Mouse (Mus musculus): ENCODE data around the gene Chst5.

The Chst5 gene

DNA sequence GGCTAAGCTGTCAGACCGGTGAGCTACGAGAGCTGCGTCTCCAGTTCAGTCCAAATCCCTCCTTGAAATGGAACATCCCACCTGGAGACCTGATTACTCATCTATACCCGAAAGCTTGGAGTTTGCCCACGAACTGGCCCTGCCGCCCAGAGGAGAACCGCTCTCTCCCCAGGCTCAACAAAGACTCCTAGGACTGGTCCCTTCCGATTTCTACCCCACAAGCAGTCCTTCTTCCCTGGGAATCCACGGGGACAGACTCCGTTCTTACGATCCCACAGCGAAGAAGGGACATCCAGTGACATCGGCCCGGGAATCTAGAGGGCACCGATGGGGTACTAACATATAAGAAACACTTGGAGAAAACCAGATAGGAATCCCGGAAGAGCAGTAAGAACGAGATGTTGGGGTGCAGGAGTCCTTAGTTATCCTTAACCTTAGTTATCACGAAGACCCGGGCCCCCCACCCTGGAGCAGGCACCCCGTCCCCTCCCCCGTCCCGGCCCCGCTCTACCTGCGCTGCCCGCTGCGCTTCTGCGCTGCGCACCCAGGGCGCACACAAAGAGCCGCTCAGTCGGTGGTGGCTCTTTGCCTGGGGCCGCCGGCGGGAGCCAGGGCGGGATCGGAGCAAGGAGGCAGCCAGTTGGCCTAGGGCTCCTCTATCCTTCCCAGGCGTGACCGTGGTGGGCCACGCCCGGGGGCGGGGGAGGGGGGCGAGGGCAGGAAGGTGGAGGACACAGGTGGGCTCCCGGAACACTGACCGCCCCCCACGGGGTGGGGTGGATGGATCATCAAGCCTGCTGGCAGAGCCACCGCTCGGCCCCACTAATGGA lies at the start of gene Chst5:
Gene Chst5, minus strand, starts transcription at position 827 of the 830 bp plus-strand sequence.
- 7% methylated on average over 47 of the region's 47 CpGs for WGBS

- 96% methylated on average over 2 of the region's 2 CpGs for WGBS
Observed at GRCm38 (mm10) chr8:111957231-111957630, 47.0 kb upstream of the Chst5 start.

- 71% methylated on average over 5 of the region's 5 CpGs for WGBS
Observed at GRCm38 (mm10) chr8:111955879-111956278, 45.6 kb upstream of the Chst5 start.

DNA sequence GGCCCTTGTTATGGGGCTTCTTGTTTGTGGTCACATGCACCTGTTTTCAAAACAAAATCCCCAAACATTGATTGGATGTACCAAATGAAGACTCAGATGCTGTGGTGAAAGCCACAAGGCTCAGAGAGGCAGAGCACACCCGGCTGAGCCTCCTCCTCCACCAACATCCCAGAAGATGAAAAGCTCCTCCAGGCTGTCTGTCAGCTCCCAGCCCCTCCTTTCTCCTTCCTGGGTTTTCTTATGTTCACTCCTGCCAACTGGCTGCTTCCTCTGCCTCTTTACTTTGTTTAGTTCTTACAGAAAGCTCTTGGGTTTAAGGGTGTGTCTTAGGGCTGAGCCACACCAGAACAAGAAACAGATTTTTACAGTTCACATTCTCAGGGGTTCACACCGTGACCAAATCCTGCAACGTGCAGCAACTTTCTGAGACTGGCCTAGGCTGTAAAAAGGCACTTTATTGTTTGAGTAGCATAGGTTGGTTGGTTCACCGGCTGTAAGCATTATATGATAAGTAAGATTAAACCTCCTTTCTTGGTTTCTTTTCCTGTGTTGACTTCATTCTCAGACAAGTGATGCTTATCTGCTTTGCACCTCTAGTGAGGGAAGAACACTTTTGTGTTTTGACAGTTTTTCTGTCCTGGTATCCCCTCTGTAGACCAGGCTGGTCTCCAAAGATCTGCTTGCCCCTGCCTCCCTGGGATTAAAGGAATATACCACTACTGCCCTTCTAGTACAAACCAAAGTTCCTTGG lies 44.8 kb upstream of the Chst5 start:
- 82% methylated on average over 4 of the region's 4 CpGs for WGBS

DNA sequence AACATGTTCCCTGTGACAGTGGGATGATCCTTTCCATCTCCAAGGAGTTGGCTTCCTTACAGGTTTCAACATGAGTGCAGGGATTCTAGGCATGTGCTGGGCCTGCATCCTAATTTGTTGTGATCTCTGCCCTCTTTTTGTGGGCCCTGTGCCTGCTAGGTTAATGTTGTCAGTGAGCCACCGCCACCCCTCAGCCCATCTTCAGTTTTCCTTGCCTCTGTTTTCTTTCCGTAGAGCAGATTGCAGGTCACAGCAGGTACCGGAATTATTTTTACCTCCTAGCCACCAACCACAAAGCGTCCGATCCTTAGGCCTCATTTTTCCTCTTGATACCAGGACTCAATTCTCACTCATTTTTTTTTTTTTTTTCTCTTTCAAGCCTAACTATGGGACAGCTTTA lies 41.7 kb upstream of the Chst5 start:
- WGBS, result 85% methylated on average over 5 of the region's 5 CpGs

DNA sequence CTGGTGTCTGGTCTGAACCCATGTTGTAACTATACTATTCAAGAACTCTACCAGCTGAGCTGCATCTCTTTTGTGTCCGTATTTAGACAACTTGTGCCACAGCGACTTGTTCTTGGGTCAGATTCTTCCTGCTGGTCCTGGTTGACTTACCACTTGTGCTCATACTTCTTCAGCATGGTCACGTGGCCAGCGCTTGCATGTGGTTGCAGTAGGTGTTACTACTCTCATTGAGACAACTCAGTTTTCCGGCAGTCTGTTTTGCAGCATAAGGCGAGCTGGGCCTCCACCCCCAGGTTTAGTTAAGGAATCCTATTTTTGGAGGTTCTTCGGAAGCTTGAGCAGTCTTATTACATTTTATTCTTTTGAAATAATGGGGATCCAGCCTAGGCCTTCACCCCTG lies 41.1 kb upstream of the Chst5 start:
- WGBS, result 63% methylated on average over 7 of the region's 7 CpGs

DNA sequence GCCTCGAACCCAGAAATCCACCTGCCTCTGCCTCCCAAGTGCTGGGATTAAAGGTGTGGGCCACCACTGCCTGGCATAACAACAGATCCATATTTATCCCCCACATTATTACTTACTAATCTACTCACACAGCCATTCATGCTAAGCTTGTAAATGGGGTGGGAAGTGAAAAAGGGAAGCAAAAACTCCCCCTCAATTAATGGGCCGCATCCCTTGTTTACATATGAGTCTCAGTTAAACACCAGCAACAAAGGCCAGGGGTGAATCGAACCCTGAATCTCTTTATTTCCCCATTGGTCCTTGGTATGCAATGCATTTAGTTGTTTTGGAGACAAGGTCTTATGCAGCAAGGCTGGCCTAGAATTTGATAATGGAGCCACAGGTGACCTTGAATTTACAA lies 40.6 kb upstream of the Chst5 start:
- WGBS, result 85% methylated on average over 3 of the region's 3 CpGs

- WGBS, result 86% methylated on average over 8 of the region's 8 CpGs
Observed at GRCm38 (mm10) chr8:111947954-111948353, 37.7 kb upstream of the Chst5 start.

GRCm38 (mm10) chr8:111947144-111947543 lies 36.9 kb upstream of the Chst5 start:
- 85% methylated on average over 2 of the region's 2 CpGs for WGBS

- WGBS, result 95% methylated on average over 2 of the region's 2 CpGs
Observed at GRCm38 (mm10) chr8:111943544-111943943, 33.3 kb upstream of the Chst5 start.

- under 1% methylated on average over 23 of the region's 23 CpGs for WGBS
Observed at GRCm38 (mm10) chr8:111941101-111941454, 30.8 kb upstream of the Chst5 start.

DNA sequence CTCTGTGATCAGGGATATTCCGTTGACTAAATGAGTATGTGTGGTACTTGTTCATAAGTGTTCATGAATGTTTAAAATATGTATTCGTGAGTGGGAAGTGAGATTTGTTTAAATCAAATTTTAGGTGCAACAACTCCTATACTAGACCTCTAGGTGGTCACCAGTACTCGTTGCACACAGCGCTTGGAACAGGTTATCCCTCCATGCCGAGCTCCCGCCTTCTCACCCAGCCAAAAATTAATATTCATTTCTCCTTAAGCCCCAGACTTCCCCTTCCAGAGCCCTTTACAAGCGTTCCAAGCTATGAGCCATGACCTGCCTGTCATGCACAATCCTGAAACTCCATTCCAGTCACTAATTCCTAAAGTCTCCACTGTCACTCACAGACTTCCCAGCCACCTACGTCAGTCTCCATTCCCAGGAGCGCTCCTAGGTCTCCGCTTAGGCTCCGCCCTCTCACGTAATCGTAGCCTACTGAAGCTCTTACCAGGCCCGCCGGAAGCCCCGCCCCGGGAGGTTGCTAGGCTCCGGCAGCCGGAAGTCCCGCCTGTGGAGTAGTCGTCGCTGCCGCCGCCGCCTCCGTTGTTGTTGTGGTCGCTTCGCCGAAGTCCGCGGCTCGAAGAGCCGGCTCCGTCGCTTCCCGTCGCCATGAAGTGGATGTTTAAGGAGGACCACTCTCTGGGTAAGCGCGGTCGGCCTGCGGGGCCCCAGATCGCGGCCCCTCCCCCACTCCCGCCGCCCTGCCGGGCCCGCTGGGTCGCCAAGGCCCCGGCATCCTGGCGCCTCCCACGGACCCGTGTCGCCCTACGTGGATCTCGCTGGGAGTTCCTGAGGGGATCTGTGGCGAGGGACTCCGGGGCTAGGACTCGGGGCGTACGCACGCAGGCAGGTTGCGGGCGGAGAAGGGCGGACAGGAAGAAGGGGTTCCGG lies 30.2 kb upstream of the Chst5 start, which contains the start of gene Gabarapl2:
Gene Gabarapl2, plus strand, starts transcription at position 533 of the 930 bp plus-strand sequence.
- WGBS, result under 1% methylated on average over 65 of the region's 65 CpGs

GRCm38 (mm10) chr8:111939516-111940142 lies 29.4 kb upstream of the Chst5 start:
- 8% methylated on average over 10 of the region's 10 CpGs for WGBS

GRCm38 (mm10) chr8:111938076-111938985 lies 28.1 kb upstream of the Chst5 start:
- WGBS, result 89% methylated on average over 9 of the region's 9 CpGs

DNA sequence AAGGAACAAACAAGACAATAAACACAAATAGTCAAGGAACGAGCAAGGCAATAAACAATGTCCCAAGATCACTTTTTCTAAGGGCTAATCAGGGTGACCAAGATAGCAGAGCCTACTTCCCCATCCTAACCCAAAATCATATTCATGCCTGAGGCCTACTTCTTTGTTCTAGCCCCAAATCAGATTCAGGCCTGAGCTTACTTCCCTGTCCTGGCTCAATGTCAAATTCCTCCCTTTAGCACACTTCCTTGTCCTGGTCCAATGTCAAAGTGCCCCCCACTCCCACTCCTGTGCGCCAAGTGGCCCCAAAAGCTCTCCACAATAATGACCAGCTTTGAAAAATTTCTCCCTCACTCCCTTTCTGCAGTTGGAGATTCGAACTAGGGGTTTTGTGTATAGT lies 26.9 kb upstream of the Chst5 start:
- 86% methylated on average over 3 of the region's 3 CpGs for WGBS

- 76% methylated on average over 2 of the region's 2 CpGs for WGBS
Observed at GRCm38 (mm10) chr8:111934201-111934600, 24.0 kb upstream of the Chst5 start.

DNA sequence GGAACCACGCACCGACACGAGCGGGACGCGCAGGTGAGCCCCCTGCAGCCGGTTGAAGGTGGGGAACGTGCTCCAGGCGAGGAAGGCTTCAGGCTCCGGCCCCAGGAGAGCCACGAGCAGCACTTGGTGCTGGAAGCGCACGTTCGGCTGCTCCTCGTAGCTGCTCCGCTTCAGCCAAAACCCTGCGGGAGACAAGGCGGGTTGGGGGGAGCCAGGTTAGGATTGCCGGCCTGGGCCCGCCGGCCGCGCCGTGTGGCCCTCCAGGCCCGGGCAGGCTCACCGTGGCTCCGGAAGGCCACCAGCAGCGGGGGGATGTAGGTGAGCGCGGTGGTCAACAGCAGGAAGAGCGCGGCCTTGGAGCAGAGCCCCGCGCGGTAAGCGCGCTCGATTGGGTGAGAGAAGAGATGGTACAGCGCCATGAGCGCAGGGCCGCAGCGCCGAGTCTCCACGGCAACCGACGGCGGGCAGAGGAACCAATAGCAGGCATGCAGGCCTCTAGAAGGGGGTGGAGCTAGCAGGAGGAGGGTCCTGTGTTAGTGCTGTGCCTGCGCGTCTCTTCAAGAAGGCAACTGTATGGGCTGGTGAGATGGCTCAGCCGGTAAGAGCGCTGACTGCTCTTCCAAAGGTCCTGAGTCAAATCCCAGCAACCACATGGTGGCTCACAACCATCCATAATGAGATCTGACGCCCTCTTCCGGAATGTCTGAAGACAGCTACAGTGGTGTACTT lies 23.3 kb upstream of the Chst5 start, which contains the start of gene Tmem231:
Gene Tmem231, minus strand, starts transcription at position 534 of the 729 bp plus-strand sequence.
- WGBS, result 1% methylated on average over 53 of the region's 53 CpGs

DNA sequence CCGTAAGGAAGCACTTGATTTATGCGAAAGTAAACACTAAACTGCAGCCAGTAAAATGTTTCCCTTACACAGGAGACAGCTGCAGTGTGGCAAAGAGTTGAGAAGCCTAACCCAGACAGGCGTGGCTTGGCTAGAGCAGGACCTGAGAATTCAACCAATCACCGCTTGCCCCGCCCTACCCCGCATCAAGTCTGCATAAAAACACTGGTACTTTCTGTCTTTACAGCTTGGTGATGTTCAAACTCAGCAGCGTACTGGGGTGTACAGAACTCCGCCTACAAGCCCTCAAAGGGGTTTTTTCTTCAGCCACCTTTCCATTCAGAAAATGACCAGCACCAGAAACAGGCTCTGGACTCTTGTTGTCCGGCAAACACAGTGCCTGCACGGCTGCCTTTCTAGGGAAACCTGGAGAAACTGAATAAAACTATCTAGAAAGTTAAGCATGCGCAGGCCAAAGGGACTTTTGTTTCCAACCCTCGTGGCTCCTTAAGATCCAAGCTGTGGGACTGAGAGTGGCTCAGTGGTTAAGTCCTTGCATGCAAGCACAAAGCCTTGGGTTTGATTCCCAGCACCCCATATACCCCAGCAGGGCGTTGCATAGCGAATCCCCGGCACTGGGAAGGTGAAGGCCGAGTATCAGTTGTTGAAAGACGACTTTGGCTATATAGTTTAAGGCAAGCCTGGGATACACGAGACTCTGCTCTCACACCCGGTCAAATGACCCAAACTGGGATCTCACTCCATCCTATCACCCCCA lies 22.5 kb upstream of the Chst5 start:
- WGBS, result 31% methylated on average over 19 of the region's 19 CpGs

- 87% methylated on average over 16 of the region's 16 CpGs for WGBS
Observed at GRCm38 (mm10) chr8:111931721-111932120, 21.5 kb upstream of the Chst5 start.
